Mouse (Mus musculus): ENCODE results near the gene Hdac7.

DNA sequence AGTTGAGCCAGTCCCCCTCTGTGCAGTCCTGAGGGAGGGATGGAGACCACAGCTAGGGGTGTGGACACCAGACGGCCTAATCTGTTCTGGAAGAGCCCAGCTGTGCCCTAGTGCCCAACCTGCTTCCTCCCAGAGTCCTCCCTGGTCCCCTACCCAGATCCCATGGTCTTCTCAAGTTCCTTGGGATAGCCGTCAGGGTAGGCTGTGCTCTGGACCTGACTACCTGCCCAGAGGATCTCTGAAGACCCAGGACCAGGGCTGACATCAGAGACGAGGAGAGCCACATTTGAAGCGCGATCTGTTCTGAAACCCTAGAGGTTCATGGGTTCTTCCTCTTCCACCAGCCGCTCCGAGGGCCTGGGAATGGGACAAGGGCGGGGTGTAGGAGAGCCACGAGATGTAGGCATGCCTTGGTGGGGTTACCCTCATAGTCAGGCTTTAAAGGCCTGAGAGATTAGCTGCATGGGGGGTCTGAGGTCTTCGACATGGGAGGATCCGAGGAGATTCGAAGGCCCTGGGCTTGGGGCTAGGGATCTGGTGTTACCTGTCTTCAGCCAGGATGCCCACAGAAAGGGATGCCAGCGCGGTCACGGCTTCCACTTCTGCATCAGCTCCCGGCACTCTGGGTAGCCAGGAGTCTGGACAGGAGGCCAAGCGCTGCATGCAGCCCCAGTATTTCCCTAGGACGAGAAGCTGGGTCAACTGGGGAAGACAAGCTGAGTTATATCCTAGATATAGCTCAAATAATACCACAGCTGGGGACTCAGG is 50.7 kb downstream of the Hdac7 start:
- no peak for TF ChIP-seq CTCF (IDR thresholded peaks at IDR 0.05; ENCODE audit: insufficient read depth, low read length)
- no peak for TF ChIP-seq POLR2A (IDR thresholded peaks at IDR 0.05; ENCODE audit: borderline replicate concordance, extremely low read depth, low read depth, low read length)
